Mouse (Mus musculus) forebrain, postnatal 0 days (tissue): Measurements from ENCODE around the gene Jmjd1c. TPM values are rescaled to one million over a fixed set of nuclear protein-coding genes. Genes with fewer than 3 reads are reported as not detected.

Experiments used
- ATAC-seq: fragments of 200-750 bp; cut with Nextera tagmentation; 2 replicates; pipeline ENCODE4 v1.8.0; 2017; ENCODE audit warnings: mild to moderate bottlenecking, moderate library complexity
- DNase-seq: peaks from one replicate; pipeline ENCODE4 v3.0.0-alpha.2; 2015
- H3K27ac ChIP-seq: fragments of 300-500 bp; sonication (generic); 2 replicates; pipeline ENCODE4 v1.5.1; 2014; ENCODE audit warnings: low read depth, mild to moderate bottlenecking, antibody characterized with exemption, low read length, moderate library complexity, mixed read lengths
- H3K27me3 ChIP-seq: fragments of 300-500 bp; sonication (generic); 2 replicates; pipeline ENCODE4 v1.6.1; 2014; ENCODE audit warnings: mild to moderate bottlenecking, low read length, mixed read lengths; ENCODE audit not compliant: insufficient read depth
- H3K36me3 ChIP-seq: fragments of 300-500 bp; sonication (generic); 2 replicates; pipeline ENCODE4 v1.6.1; 2014; ENCODE audit warnings: mild to moderate bottlenecking, moderate library complexity; ENCODE audit not compliant: insufficient read depth
- H3K4me1 ChIP-seq: fragments of 300-500 bp; sonication (generic); 2 replicates; pipeline ENCODE4 v1.6.1; 2014; ENCODE audit warnings: antibody characterized with exemption; ENCODE audit not compliant: insufficient read depth
- H3K4me2 ChIP-seq: fragments of 300-500 bp; sonication (generic); 2 replicates; pipeline ENCODE4 v1.6.1; 2014; ENCODE audit warnings: low read depth, mild to moderate bottlenecking, moderate library complexity
- H3K4me3 ChIP-seq: fragments of 300-500 bp; sonication (generic); 2 replicates; pipeline ENCODE4 v1.5.1; 2014; ENCODE audit warnings: low read depth, low read length, mixed read lengths
- H3K9ac ChIP-seq: fragments of 300-500 bp; sonication (generic); 2 replicates; pipeline ENCODE4 v1.6.1; 2014; ENCODE audit warnings: mild to moderate bottlenecking
- H3K9me3 ChIP-seq: fragments of 300-500 bp; sonication (generic); 2 replicates; pipeline ENCODE4 v1.6.1; 2016; ENCODE audit warnings: low read length
- CTCF ChIP-seq: sonication (generic); IDR thresholded peaks from 2 replicates; pipeline ENCODE4 v1.5.1; 2016; ENCODE audit warnings: antibody characterized with exemption, control low read depth, low read depth
- WGBS: fragments of 180-500 bp; shearing (Covaris S2); extraction: QIAGEN DNeasy Blood & Tissue Kit; methylation state at CpG from one replicate; pipeline ENCODE4 v1.1.7; 2014; 5-methylcytosine and 5-hydroxymethylcytosine counted together
- polyA plus RNA-seq: library from polyadenylated mRNA; unstranded; fragments of >200 nt; fragmentation: Nextera tagmentation; extraction: Ambion mirVana; gene quantifications from 2 replicates; pipeline ENCODE4 v1.2.1, GENCODE M21; 2015
- total RNA-seq: library from RNA; depleted of rRNA; stranded (reverse); fragments of >200 nt; gene quantifications from 2 replicates; pipeline ENCODE4 v1.2.3, GENCODE M21; 2014

Gene Jmjd1c
- total and polyA plus RNA-seq, 2 experiments from 2014 or later = 44.4 to 76.8 TPM

GRCm38 (mm10) chr10:67187952-67188351, 92.0 kb downstream of the Jmjd1c start:
- ATAC-seq = no peak
- 83% methylated on average over 2 of the region's 2 CpGs for WGBS
- H3K4me3 ChIP-seq = peak overlapping the region; percentile 49; the same call in 1 of the 2 replicates

DNA sequence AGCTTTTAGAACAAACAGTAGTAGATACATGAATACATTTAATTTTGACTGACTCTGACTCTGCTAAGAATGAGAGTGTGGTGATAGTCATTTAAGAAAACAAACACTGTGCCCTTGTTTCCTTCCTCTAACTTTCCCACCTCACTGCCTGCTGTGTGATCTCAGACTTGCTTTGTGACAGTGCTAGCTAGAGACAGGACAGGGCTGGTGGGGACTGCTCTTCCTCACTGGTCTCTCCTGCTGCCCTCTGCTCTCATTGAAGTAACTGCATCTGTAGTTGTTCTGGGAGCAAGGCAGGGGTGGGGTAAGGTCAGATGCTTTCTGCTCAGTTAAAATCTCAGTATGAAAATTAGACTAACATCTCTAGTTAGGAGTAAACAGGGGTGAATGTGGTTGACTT, 93.1 kb downstream of the Jmjd1c start:
- no peaks in the 10 kb centered on the region for H3K36me3 ChIP-seq

More at GRCm38 (mm10) chr10:67187952-67188351, 92.0 kb downstream of the Jmjd1c start:
- Histone ChIP-seq H3K27ac (no peak overlapping the region), H3K4me1 (peaks cover 21% of the 10 kb centered on the region), H3K9me3 (no peaks in the 10 kb centered on the region), H3K27me3 (no peaks in the 10 kb centered on the region), H3K9ac (peak overlapping the region; percentile 14; the same call in 1 of the 2 replicates), H3K36me3 (no peaks in the 10 kb centered on the region), H3K4me2 (peak overlapping the region; percentile 53)
- TF ChIP-seq CTCF = no peak
- DNase-seq = no peak

GRCm38 (mm10) chr10:67190261-67190660, 94.3 kb downstream of the Jmjd1c start:
- Histone ChIP-seq H3K9me3 (no peaks in the 10 kb centered on the region), H3K27ac (no peak overlapping the region), H3K4me3 (no peak overlapping the region), H3K9ac (no peak overlapping the region), H3K27me3 (no peaks in the 10 kb centered on the region), H3K36me3 (no peaks in the 10 kb centered on the region), H3K4me1 (peaks cover 16% of the 10 kb centered on the region), H3K4me2 (no peak overlapping the region)
- ATAC-seq = no peak
- DNase-seq = no peak
- WGBS = 78% methylated on average over 1 of the region's 1 CpGs
- TF ChIP-seq CTCF = no peak

More for the DNA sequence above, 93.1 kb downstream of the Jmjd1c start:
- Histone ChIP-seq H3K9ac (no peak overlapping the region), H3K4me3 (no peak overlapping the region), H3K4me1 (peaks cover 21% of the 10 kb centered on the region), H3K27ac (no peak overlapping the region), H3K27me3 (no peaks in the 10 kb centered on the region), H3K9me3 (no peaks in the 10 kb centered on the region), H3K4me2 (peak overlapping the region; percentile 18)
- ATAC-seq = no peak
- no peak for TF ChIP-seq CTCF
- no peak for DNase-seq

GRCm38 (mm10) chr10:67192366-67192765, 96.4 kb downstream of the Jmjd1c start:
- Histone ChIP-seq H3K4me1 (peaks cover 13% of the 10 kb centered on the region), H3K36me3 (no peaks in the 10 kb centered on the region), H3K27me3 (no peaks in the 10 kb centered on the region), H3K9ac (no peak overlapping the region), H3K4me2 (no peak overlapping the region), H3K9me3 (no peaks in the 10 kb centered on the region), H3K4me3 (no peak overlapping the region), H3K27ac (no peak overlapping the region)
- peak; percentile 48 for TF ChIP-seq CTCF
- DNase-seq (no peak), ATAC-seq (no peak)
- WGBS = 91% methylated on average over 3 of the region's 3 CpGs

DNA sequence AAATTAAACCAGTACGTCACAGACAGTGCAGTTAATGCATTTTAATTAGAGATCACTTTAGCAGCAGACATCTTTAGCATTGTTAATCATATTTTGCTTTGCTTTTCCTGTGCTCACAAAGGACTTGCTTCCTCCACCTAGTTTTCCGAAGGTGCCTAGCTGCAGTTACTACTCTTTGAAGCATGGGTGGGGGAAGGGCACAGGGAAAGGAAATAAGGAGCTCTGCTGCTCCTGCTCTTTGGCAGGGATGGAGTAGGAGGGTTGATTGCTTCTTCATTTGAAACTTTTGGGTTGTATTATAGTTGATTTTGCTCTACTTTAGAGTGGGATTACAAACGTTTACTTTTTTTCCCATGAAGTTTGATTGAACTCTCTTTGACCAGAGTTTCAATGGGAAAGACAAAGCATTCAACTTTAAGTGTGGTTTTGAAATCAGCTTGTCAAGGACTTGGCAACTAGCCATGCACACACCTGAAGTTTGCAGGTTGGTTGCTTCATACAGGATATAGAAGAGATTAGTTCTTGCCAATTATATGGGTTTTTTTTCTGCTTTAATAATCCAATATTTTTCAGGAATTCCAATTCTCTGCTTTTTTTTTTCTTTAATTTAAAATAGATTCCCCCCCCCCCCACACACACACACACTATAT, 97.2 kb downstream of the Jmjd1c start:
- no peaks in the 10 kb centered on the region for H3K27me3 ChIP-seq
- no peaks in the 10 kb centered on the region for H3K9me3 ChIP-seq
- no peak overlapping the region for H3K4me2 ChIP-seq
- no peak overlapping the region for H3K27ac ChIP-seq
- H3K9ac ChIP-seq = no peak overlapping the region
- DNase-seq (no peak), ATAC-seq (no peak)
- 46% methylated on average over 3 of the region's 3 CpGs for WGBS
- no peak overlapping the region for H3K4me3 ChIP-seq
- no peaks in the 10 kb centered on the region for H3K36me3 ChIP-seq
- no peak for TF ChIP-seq CTCF
- peaks cover 7% of the 10 kb centered on the region; the same call in 1 of the 2 replicates for H3K4me1 ChIP-seq

DNA sequence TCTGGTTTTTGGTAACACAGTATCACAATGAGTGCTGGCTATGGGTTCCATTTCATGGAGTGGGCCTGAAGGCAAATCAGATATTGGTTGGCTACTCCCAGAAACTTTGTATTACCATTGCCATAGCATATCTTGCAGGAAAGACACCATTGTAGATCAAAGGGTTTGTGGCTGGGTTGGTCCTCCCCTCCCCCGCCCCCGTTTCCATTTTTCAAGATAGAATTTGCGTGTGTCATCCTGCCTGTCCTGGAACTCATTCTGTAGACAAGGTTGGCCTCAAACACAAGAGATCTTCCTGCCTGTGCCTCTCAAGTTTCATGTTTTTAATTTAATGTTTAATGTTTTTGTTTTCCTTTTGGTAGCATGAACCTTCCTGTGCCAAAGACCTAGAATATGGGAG, 98.1 kb downstream of the Jmjd1c start:
- no peaks in the 10 kb centered on the region for H3K27me3 ChIP-seq
- no peak for TF ChIP-seq CTCF
- H3K9ac ChIP-seq = no peak overlapping the region
- no peaks in the 10 kb centered on the region for H3K9me3 ChIP-seq
- H3K27ac ChIP-seq = no peak overlapping the region
- H3K4me3 ChIP-seq = no peak overlapping the region
- ATAC-seq = no peak
- H3K4me1 ChIP-seq = peaks cover 6% of the 10 kb centered on the region; the same call in 1 of the 2 replicates
- DNase-seq = no peak
- no peaks in the 10 kb centered on the region for H3K36me3 ChIP-seq
- 97% methylated on average over 3 of the region's 3 CpGs for WGBS
- H3K4me2 ChIP-seq = no peak overlapping the region

DNA sequence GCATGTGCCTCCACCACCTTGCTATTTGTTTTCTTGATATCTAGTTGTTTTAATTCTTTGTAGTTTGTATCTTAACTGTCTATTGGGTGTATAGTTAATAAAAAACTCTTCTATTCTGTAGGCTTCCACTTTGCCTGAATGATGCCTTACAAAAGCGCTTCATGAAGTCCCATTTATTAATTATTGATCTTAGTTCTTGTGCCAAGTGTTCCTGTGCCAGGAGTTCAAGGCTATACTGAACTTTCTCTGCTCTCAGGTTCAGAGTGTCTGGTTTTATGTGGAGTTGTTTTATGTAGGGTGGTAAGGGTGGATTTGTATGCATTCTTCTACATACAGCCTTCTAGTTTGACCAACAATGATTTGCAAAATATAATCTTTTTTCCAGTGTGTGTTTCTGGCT, 99.7 kb downstream of the Jmjd1c start:
- Histone ChIP-seq H3K9me3 (no peaks in the 10 kb centered on the region), H3K9ac (no peak overlapping the region), H3K4me1 (0 out of 2 replicates have a peak, but pooled peaks cover 3% of the 10 kb centered on the region), H3K27me3 (no peaks in the 10 kb centered on the region), H3K27ac (no peak overlapping the region), H3K4me3 (no peak overlapping the region), H3K4me2 (no peak overlapping the region), H3K36me3 (no peaks in the 10 kb centered on the region)
- ATAC-seq (no peak), DNase-seq (no peak)
- WGBS = 98% methylated on average over 1 of the region's 1 CpGs
- no peak for TF ChIP-seq CTCF
